Mouse (Mus musculus): Measurements from ENCODE around the gene Nr1h5. TPM values are rescaled to one million over a fixed set of nuclear protein-coding genes. Genes with fewer than 3 reads are reported as not detected.

The Nr1h5 gene
- 0.05 TPM in 1 of 2 replicates, not detected in the other for polyA plus RNA-seq (2015; fragmentation: Nextera tagmentation; extraction: Ambion mirVana)

GRCm38 (mm10) chr3:102964033-102964432 lies at the start of gene Nr1h5:
Gene Nr1h5 (minus strand): TSS chr3:102964133.
- no peak for TF ChIP-seq CTCF (IDR thresholded peaks at IDR 0.05; ENCODE audit: low read depth)
- H3K4me2 ChIP-seq (ENCODE audit: low read length) = no peak within 1 kb of the TSS
- H3K9me3 ChIP-seq (replicated peaks; ENCODE audit: low read length) = no peaks in the 10 kb centered on the region
- no peak within 1 kb of the TSS for H3K9ac ChIP-seq (ENCODE audit: low read depth, low read length)
- no peak within 1 kb of the TSS for H3K27ac ChIP-seq
- no peaks in the 10 kb centered on the region for H3K36me3 ChIP-seq (ENCODE audit: insufficient read depth, low read length)
- ATAC-seq (replicated peaks; ENCODE audit: low FRiP score, low read depth) (no peak), DNase-seq (ENCODE audit: low spot score) (no peak)
- WGBS = 23% methylated on average over 3 of the region's 3 CpGs
- no peak within 1 kb of the TSS for H3K4me3 ChIP-seq (replicated peaks; ENCODE audit: low read depth, low read length)
- no peaks in the 10 kb centered on the region for H3K27me3 ChIP-seq (ENCODE audit: insufficient read depth, low read length)
- no peaks in the 10 kb centered on the region for H3K4me1 ChIP-seq (replicated peaks; ENCODE audit: insufficient read depth, low read length)

- no peak for DNase-seq (ENCODE audit: low spot score)
- H3K4me2 ChIP-seq (ENCODE audit: low read length) = no peak overlapping the region
- no peak overlapping the region for H3K4me3 ChIP-seq (replicated peaks; ENCODE audit: low read depth, low read length)
- peaks cover 24% of the 10 kb centered on the region for H3K36me3 ChIP-seq (ENCODE audit: insufficient read depth, low read length)
- H3K27ac ChIP-seq = no peak overlapping the region
- no peaks in the 10 kb centered on the region for H3K4me1 ChIP-seq (replicated peaks; ENCODE audit: insufficient read depth, low read length)
- H3K27me3 ChIP-seq (ENCODE audit: insufficient read depth, low read length) = no peaks in the 10 kb centered on the region
- 92% methylated on average over 7 of the region's 7 CpGs for WGBS
- no peak for TF ChIP-seq CTCF (IDR thresholded peaks at IDR 0.05; ENCODE audit: low read depth)
- no peaks in the 10 kb centered on the region for H3K9me3 ChIP-seq (replicated peaks; ENCODE audit: low read length)
- ATAC-seq (replicated peaks; ENCODE audit: low FRiP score, low read depth) = no peak
- no peak overlapping the region for H3K9ac ChIP-seq (ENCODE audit: low read depth, low read length)
Measured at GRCm38 (mm10) chr3:103001595-103001994, 37.7 kb upstream of the Nr1h5 start.

GRCm38 (mm10) chr3:102997591-102997990 lies 33.7 kb upstream of the Nr1h5 start:
- Histone ChIP-seq H3K4me1 (replicated peaks; ENCODE audit: insufficient read depth, low read length) (no peaks in the 10 kb centered on the region), H3K36me3 (ENCODE audit: insufficient read depth, low read length) (peaks cover 24% of the 10 kb centered on the region), H3K4me2 (ENCODE audit: low read length) (no peak overlapping the region), H3K27ac (no peak overlapping the region), H3K9me3 (replicated peaks; ENCODE audit: low read length) (no peaks in the 10 kb centered on the region), H3K4me3 (replicated peaks; ENCODE audit: low read depth, low read length) (no peak overlapping the region), H3K27me3 (ENCODE audit: insufficient read depth, low read length) (no peaks in the 10 kb centered on the region), H3K9ac (ENCODE audit: low read depth, low read length) (no peak overlapping the region)
- WGBS = 28% methylated on average over 3 of the region's 3 CpGs
- TF ChIP-seq CTCF (IDR thresholded peaks at IDR 0.05; ENCODE audit: low read depth) = no peak
- DNase-seq (ENCODE audit: low spot score) (no peak), ATAC-seq (replicated peaks; ENCODE audit: low FRiP score, low read depth) (no peak)

- Histone ChIP-seq H3K27ac (peak overlapping the region; percentile 47; the same call in 1 of the 2 replicates), H3K27me3 (ENCODE audit: insufficient read depth, low read length) (no peaks in the 10 kb centered on the region), H3K4me3 (replicated peaks; ENCODE audit: low read depth, low read length) (no peak overlapping the region), H3K4me1 (replicated peaks; ENCODE audit: insufficient read depth, low read length) (no peaks in the 10 kb centered on the region), H3K9me3 (replicated peaks; ENCODE audit: low read length) (no peaks in the 10 kb centered on the region), H3K36me3 (ENCODE audit: insufficient read depth, low read length) (peaks cover 24% of the 10 kb centered on the region), H3K4me2 (ENCODE audit: low read length) (no peak overlapping the region), H3K9ac (ENCODE audit: low read depth, low read length) (no peak overlapping the region)
- no peak for TF ChIP-seq CTCF (IDR thresholded peaks at IDR 0.05; ENCODE audit: low read depth)
- WGBS = 62% methylated on average over 10 of the region's 10 CpGs
- DNase-seq (ENCODE audit: low spot score) (peak; percentile 21), ATAC-seq (replicated peaks; ENCODE audit: low FRiP score, low read depth) (no peak)
Measured at GRCm38 (mm10) chr3:102997036-102997435, 33.1 kb upstream of the Nr1h5 start.

GRCm38 (mm10) chr3:102995605-102996321 lies 31.8 kb upstream of the Nr1h5 start, which contains the start of gene Sike1:
Gene Sike1 (plus strand): TSS chr3:102995708.
- Histone ChIP-seq H3K27ac (peak within 1 kb of the TSS; percentile 94), H3K4me3 (replicated peaks; ENCODE audit: low read depth, low read length) (peak within 1 kb of the TSS; percentile 80), H3K27me3 (ENCODE audit: insufficient read depth, low read length) (no peaks in the 10 kb centered on the region), H3K9ac (ENCODE audit: low read depth, low read length) (peak within 1 kb of the TSS; percentile 85), H3K4me2 (ENCODE audit: low read length) (peak within 1 kb of the TSS; percentile 66), H3K36me3 (ENCODE audit: insufficient read depth, low read length) (peaks cover 21% of the 10 kb centered on the region), H3K4me1 (replicated peaks; ENCODE audit: insufficient read depth, low read length) (no peaks in the 10 kb centered on the region), H3K9me3 (replicated peaks; ENCODE audit: low read length) (no peaks in the 10 kb centered on the region)
- WGBS = under 1% methylated on average over 60 of the region's 60 CpGs
- no peak for TF ChIP-seq CTCF (IDR thresholded peaks at IDR 0.05; ENCODE audit: low read depth)
- DNase-seq (ENCODE audit: low spot score) = peak; percentile 94
- peak; percentile 96 for ATAC-seq (replicated peaks; ENCODE audit: low FRiP score, low read depth)

- H3K4me3 ChIP-seq (replicated peaks; ENCODE audit: low read depth, low read length) = peak overlapping the region; percentile 80
- ATAC-seq (replicated peaks; ENCODE audit: low FRiP score, low read depth) = no peak
- H3K4me2 ChIP-seq (ENCODE audit: low read length) = peak overlapping the region; percentile 66
- H3K4me1 ChIP-seq (replicated peaks; ENCODE audit: insufficient read depth, low read length) = no peaks in the 10 kb centered on the region
- no peaks in the 10 kb centered on the region for H3K9me3 ChIP-seq (replicated peaks; ENCODE audit: low read length)
- peaks cover 15% of the 10 kb centered on the region for H3K36me3 ChIP-seq (ENCODE audit: insufficient read depth, low read length)
- TF ChIP-seq CTCF (IDR thresholded peaks at IDR 0.05; ENCODE audit: low read depth) = no peak
- H3K27me3 ChIP-seq (ENCODE audit: insufficient read depth, low read length) = no peaks in the 10 kb centered on the region
- no peak for DNase-seq (ENCODE audit: low spot score)
- 49% methylated on average over 7 of the region's 7 CpGs for WGBS
- H3K27ac ChIP-seq = peak overlapping the region; percentile 94
- H3K9ac ChIP-seq (ENCODE audit: low read depth, low read length) = peak overlapping the region; percentile 85; the same call in 1 of the 2 replicates
Measured at GRCm38 (mm10) chr3:102995233-102995604, 31.3 kb upstream of the Nr1h5 start.
